Mouse (Mus musculus): ENCODE data around the gene Foxq1.

The Foxq1 gene

DNA sequence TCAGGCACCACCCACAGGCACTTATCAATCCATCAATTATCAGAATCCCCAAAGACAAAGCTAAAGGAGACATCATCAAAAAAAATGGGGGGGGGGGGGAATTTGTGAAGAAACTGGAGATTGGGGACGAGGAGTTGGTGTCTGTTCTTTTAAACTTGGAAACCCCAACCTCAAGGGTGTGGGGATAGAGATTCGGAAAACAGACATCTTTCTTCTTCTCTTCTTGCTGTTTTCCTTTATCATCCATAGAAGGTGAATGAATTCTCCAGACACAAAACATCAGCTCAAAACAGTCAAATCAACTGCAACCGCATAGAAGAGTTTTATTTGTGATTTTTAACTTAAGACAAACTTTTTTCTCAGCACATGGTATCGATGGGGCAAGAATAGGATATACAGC is at the start of gene Foxq1:
Gene Foxq1, plus strand, starts transcription at position 301 of the 400 bp plus-strand sequence.
- DNase-seq (ENCODE audit: inconsistent ontology term) = no peak

DNA sequence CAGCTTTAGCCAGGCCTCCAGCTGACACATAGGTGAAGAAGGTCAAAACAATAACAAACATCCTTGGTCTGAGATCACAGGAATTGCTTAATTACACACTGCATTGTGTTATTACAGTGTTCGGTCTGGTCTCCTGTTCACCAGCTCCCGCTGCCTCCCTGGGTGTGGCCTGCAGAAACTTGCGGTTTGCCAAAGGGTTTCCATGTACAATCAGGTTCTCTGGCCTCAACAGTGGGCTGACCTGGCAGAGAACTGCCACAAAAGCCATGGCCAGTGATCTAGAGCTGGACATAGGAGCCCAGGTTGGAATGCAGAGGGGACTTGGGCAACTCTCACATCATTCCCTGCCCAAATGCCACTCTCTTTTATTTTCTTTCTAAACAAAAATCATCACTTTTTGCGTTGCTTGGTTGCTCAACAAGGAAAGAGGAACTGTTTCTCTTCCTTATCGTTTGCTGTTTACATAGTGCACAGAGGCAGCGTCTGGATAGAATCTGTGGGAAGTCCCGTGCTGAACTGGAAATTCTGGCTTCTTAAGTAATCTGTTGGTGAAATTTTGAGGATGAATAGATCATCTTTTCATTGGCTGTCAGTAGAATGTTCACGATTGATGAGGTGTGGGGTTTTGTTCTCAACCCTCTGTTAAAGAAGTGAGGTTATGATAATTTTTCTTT is 49.3 kb upstream of the Foxq1 start:
- no peak for DNase-seq (ENCODE audit: inconsistent ontology term)

DNA sequence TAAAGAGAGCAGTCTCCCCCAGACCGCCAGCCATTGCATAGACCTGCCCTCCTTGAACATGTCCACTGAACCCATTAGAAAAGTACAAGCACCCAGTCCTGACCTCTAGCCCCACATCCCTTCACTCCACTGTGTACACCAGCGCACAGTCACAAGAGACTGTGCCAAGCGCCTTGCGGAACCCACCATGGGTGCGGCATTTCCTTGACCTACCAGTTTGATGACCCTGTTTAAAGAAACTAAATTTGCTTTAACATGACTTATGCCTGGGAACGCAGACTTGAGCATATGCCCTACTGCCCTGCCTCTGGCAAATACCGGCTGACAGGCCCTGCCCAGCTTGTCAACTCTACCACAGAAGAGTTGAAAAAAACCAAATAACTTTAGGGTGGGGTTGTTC is 40.7 kb upstream of the Foxq1 start:
- DNase-seq (ENCODE audit: inconsistent ontology term) = no peak

DNA sequence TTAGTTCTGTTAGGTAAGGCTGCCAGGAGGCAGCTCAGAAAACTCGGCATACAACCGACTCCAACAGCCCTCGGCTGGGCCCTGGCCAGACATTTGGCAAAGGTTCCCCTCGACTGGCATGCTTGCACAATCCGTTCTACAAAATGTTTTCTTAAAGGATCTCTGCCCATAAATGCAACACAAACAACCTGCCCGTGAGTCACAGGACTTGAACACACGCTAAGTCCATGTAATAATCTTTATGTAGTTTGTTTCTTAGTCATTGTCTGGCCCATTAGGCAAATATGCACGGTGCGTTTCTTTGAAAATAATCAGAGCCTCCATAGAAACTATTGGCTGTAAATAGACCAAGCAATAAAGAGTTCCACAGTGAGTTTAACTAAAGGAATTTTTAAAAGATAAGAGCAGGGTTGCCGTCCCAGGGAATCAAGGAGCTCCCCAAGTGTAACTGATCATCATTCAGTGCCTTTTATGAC is 37.5 kb upstream of the Foxq1 start:
- DNase-seq (ENCODE audit: inconsistent ontology term) = peak; percentile 34

DNA sequence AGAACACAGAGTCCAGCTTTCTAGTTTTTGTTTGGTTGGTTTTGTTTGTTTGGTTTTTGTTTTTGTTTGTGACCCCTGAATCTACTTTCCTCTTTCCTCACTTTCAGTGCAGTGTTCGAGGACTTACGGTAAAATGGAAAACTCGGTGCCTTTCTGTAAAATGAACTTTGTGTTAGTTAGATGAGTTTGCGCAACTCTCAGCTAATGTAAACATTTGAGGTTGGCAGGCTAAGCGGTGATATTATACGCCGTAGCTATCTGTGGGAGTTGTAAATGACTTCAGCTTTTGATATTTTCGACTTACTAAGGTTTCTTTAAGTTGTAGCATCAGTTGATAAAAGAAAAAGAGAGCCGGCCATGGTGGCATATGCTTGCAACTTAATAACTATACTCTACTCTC is 37.0 kb upstream of the Foxq1 start:
- no peak for DNase-seq (ENCODE audit: inconsistent ontology term)

DNA sequence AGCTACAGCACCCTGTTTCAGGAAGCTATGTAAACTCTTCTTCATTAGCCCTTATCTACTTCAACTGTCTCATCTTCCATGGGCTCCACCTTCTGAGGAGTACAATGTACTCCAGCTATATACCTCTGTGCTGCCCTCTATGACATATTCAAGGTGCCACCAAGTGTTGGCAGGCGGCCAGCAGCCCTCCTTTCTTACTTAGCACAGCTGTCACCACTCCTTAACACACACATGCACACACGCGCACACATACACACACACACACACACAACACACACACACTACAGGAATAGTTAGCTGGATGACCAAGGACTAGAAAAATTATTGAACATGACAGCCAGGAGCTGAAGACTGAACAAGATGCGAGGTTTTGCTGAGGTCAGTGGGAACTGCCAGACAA is 31.0 kb upstream of the Foxq1 start:
- DNase-seq (ENCODE audit: inconsistent ontology term) = no peak

DNA sequence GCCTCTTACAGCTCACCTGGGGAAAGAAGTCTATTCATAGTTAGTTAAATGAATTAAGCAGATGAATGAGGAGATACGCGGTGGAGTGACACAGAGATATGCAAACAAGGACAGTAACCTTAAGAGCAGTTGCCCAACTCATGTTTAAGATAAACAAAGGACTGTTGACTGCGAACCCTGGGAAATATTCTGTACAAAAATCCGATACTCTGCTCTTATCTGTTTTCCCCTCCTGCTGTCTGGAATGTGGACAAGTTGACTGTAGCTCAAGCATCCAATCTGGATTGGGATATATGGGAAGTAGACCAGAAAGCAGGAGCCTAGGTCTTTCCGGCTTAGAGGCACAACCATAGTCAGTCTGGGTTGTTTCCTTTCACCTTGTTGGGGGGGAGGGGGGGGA is 24.7 kb upstream of the Foxq1 start:
- DNase-seq (ENCODE audit: inconsistent ontology term) = no peak

DNA sequence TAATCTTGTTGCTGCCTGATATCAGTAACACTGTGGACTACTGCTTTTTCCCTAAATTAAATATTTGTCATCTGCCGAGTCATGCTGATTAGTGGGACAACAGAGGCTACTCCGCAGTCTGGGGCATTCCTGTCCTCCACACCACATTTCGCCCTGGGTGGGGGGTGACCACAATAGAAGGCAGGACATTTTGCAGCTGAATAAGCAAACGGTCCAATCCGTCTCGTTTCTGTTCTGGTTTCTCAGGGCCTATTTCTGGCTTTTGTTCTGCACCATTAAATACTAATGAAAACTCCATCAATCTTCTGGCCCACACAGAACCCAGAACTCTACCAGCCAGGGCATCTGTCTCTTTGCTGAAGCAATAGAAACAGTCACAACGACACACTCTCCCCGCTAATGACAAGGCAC is 24.3 kb upstream of the Foxq1 start:
- peak; percentile 94 for DNase-seq (ENCODE audit: inconsistent ontology term)

DNA sequence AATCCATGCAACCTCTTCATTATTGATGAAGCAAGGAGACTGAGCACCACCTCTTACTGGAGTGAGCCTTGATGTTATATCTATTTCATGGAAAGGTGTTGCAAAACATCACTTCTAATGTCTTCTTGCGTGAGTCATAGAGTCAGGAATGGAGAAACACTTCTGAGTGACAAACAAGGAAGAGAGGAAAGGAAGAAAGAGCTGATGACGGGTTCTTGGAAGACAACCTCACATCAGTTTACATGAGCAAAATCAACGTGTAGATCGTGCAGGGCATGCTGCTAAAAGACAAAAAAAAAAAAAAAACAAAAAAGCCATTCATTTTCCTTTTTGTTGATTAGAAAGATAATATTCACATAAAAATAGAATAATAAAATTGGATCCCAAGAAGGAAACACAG is 21.2 kb upstream of the Foxq1 start:
- DNase-seq (ENCODE audit: inconsistent ontology term) = no peak

DNA sequence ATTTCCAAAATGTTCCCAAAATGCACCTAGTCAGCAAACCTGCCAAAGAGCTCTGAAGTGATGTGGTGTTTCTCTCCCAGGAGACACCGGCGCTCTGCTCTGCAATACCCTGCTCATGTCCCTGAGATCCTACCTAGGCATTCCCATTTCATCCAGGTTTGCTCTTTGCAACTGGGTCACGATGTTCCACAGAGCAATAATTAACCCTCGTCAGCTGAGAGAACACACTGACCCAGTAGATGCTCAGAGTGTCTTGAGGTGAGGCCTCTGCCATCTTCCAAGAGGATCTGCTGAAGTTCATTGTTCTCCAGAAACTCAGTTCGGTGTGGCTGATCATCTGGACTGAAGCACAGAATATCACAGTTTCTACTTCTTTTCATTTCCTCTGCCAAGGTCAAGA is 12.9 kb upstream of the Foxq1 start:
- DNase-seq (ENCODE audit: inconsistent ontology term) = no peak

DNA sequence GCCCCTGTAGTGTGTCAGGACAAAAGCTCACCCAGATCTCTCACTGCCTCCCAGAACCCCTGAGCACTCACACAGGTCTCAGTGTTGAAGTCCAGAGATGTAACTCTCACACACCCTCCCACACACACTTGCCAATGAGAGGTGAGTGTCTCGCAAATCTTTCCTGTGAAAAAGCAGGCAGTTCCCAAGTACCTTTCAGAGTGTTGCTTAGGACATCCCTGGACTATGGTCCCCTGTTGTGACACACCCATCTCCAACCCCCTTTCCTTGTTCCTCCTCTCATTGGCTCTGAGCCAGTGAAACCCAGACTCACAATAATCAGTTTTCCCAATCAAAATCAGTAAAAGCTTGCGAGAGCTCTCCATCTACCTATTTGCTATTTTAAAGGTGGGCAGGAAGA is 9.2 kb upstream of the Foxq1 start:
- no peak for DNase-seq (ENCODE audit: inconsistent ontology term)

DNA sequence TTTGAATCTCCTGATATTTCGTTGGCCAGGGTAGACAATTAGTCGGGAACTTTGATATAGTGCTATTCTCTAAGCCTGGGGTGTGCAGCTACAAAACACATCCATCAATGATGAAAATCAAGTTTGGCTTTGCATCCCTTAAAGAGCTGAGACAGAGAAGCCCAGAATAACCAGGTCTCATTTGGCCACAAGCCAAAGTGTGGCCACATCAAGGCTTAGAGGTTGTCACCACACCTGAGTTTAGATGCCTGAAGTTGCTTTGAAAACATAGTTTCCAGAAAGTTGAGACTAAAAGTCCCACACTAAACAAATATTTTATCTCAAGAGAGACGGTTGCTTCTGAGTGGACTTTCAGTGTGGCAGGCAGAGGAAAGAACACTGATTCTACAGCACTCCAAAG is 8.7 kb upstream of the Foxq1 start:
- no peak for DNase-seq (ENCODE audit: inconsistent ontology term)

DNA sequence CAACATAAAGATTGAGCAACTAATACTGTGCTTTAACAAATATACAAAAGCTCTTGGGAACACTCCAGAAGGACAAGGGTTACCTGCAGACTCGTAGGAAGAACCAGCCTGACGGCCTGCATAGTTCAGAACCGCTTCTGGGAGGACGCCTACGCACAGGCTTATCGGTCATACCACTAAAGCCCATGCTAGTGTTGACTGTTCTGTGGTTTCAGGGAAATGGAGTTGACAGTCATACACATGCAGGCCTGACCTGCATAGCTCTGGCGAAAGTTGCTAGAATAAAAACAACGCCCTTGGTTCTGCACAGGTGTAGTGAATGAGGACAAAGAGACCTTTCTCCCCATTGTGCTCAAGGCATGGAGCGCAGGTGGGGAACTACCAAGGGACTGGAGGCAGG is 8.3 kb upstream of the Foxq1 start:
- DNase-seq (ENCODE audit: inconsistent ontology term) = no peak

DNA sequence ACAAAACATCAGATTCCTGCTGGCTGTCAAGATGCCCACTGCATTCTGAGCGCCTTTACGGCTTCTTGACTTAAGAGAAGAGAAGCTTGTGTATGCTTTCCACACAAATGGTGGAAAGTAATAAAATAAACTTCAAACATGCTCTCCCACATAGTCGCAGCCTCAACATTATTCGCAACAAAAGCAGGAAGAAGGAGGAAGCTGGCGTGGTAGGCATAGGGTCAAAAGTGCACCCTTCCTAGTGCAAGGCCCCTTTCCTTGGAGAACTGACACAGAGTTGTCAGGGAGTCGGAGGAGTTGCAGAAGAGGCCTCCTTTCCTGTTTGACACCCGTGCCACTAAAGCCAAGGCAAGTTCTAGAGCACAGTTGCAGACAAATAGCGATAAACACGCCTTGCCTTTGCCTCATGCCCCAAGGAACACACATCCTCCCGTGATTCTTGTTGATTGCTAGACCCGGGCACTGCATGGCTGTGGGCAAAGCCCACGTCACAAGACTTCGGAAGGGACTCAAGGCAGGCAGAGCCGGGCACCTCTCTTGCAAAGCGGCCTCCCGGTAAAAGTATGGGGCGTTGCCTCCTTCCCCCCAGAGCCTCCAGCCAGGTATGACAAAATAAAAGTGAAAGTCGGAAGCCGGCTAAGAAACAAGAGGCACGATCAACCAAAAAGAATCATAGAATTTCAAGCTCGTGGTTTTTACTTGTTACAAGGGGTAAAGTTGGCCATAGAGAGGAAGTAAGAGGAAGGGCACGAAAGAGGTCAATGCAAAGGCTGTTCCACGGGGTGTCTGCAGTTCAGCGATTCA is 1.2 kb downstream of the Foxq1 start:
- DNase-seq (ENCODE audit: inconsistent ontology term) = peak; percentile 7

DNA sequence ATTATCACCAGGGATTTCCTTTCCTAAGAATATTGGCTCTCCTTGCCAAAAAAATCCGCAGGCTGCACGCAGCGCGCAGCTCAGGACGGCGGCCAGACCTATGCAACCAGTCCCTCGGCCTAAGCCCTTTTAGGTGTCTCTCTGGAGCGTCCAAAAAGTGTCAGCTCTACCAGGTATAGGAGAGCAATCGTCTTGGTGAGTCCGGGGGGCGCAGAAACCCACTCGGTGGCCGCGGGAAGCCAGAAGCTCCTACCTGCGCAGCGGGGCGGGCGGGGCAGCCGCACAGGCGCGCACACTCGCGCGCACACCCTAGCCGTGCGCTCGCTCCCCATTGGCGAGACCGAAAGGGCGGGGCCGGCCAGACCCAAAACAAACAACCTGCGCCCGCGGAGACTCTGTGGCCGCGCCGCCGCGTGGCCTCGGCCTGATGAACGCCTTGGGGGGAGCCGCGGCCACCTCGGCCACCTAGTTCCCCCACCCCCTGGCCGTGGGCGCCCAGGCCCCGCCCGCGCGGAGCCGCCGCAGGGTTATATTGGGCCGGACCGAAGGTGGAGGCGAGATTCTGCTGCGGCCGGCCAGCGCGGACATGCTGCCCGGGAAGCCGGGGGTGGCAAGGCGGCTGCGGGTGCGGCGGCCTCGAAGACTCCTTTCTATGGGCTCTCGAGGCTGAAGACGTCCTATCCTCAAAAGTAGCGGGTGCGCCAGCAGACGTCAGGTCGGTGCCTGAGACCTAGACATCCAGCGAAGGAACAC is 2.0 kb downstream of the Foxq1 start:
- DNase-seq (ENCODE audit: inconsistent ontology term) = peak; percentile 61

DNA sequence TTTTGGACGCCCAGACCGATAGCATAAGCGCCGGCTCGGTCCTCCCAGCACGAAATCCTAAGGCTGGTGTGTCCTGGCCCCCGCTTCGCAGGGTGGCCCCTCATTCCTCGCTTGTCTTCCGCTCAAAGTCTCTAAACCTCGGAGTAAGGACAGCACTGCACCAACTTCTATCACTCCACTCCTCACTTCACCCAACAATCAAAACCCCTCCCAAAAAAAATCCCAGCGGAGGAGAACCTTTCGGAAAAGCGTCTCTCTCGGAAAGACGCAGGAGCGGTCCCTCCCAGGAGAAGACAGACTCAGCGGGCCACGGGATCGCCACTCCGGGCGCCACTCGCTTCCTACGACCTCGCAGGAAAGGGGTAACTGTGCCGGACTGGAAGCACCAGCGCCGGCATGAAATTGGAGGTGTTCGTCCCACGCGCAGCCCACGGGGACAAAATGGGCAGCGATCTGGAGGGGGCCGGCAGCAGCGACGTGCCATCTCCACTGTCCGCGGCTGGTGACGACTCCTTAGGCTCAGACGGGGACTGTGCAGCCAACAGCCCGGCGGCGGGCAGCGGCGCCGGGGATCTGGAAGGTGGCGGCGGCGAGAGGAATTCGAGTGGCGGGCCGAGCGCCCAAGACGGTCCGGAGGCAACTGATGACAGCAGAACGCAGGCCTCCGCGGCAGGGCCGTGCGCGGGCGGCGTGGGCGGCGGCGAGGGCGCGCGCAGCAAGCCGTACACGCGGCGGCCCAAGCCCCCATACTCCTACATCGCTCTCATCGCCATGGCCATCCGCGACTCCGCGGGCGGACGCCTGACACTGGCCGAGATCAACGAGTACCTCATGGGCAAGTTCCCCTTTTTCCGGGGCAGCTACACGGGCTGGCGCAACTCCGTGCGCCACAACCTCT is 2.8 kb downstream of the Foxq1 start, which contains the start of gene A530084C06Rik:
Gene A530084C06Rik, minus strand, starts transcription at position 813 of the 898 bp plus-strand sequence.
- DNase-seq (ENCODE audit: inconsistent ontology term) = peak; percentile 39

DNA sequence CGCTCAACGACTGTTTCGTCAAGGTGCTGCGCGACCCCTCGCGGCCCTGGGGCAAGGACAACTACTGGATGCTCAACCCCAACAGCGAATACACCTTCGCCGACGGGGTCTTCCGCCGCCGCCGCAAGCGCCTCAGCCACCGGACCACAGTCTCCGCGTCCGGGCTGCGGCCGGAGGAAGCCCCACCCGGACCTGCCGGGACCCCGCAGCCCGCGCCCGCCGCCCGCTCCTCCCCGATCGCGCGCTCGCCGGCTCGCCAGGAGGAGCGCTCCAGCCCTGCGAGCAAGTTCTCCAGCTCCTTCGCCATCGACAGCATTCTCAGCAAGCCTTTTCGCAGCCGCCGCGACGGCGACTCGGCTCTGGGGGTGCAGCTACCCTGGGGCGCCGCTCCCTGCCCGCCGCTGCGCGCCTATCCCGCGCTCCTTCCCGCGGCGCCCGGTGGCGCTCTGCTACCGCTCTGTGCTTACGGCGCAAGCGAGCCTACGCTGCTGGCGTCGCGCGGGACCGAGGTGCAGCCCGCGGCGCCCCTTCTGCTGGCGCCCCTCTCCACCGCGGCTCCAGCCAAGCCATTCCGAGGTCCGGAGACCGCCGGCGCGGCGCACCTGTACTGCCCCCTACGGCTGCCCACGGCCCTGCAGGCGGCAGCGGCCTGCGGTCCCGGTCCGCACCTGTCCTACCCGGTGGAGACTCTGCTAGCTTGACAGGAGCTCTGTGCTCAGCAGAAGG is 3.6 kb downstream of the Foxq1 start:
- peak; percentile 25 for DNase-seq (ENCODE audit: inconsistent ontology term)

DNA sequence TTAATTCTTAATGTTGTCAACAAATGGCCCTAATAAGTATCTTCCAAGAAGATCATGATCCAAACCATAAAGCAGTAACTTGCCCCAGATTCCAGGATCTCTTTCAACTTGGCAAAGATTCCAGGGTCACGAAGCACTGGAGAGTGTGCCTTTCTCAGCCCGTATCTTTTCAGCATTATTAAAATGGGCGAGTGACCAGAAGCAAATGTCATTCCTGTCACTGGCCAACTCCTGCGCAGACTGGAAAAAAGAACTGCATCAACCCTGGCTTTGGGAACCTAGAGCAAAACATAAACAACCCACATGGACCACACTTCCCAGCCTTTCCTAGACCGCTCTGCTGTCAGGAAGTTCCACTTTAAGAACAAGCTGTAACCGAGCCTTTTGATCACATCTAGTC is 8.5 kb downstream of the Foxq1 start:
- DNase-seq (ENCODE audit: inconsistent ontology term) = no peak

DNA sequence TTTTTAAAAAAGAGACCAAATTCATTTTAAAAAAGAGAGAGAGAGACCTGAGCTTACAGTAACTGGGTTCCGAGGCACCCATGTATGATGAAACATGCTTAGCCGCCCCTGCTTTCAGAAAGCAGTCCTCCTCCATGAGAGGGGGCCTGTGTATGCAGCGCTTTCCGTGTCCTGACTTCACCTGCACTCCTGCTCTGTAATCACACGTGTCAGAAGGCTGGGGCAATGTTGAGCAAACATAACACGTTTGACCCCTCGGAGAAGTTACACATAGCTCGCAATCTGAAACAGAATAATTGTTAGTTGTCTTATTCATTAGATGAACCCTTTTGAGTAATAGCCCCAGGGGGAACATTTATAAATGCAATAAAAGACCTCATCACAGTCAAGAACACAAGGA is 11.2 kb downstream of the Foxq1 start:
- DNase-seq (ENCODE audit: inconsistent ontology term) = no peak

DNA sequence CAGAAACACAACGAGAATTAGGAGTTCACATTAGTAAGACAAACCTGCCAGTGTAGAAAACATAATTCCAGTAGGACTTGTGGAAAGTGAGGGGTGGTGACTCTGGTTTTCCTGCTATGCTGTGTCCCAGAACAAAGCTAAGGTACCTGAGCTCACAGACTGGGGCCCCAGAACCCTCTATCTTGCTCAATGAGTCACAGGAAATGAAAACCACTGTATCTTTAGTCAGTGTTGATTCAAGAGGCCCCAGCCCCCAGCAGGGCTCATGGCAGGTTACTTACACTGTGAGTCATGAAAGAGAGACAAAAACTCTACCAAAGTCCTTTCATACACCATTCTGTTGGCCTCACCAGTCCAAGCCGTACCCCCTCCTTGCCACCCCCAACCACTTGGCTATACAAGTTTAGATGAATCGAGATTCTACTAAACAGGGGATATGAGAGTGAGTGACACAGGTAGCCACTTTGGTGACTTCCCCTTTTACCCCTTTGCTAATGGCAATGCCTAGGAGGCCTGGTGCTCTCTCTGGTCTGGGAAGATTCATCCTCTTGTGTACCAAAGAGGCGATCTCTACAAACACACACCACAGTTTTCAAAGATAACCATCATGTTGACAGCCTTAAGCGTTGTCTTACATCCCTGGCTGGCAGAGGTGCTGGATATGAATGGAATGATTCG is 11.8 kb downstream of the Foxq1 start:
- peak; percentile 27 for DNase-seq (ENCODE audit: inconsistent ontology term)
